18 mouse cellular contexts compared by ENCODE assay signal in genomic region chr16:85162779-85163178, GRCm38 (mm10).
"Had no signal": no experiment of that assay in that cellular context is flagged by ENCODE, and none has a peak within 500 bp of the region (broad histone marks: within the 10 kb centered on the region; RNA-seq: fewer than 3 reads in every experiment).

No protein-coding gene starts in this region.

- H3K4me1 ChIP-seq: liver, embryonic 15.5 days; megakaryocyte, embryonic 14.5 days; stomach, embryonic 15.5 days had no signal

- DNase-seq: kidney, postnatal 10 days; kidney, postnatal 4 days; retina, postnatal 1 day; right cerebral cortex, postnatal 4 days; thymus, postnatal 36 days had no signal

- ATAC-seq: inflammation-experienced regulatory T-cells, adult 6 months; intestine, postnatal 0 days had no signal

- H3K27ac ChIP-seq: layer of hippocampus, adult 2 months; left cerebral cortex, adult 2 months; limb, embryonic 10.5 days; liver, embryonic 15.5 days; lung, embryonic 15.5 days; midbrain, embryonic 15.5 days; neural tube, embryonic 12.5 days; stomach, embryonic 15.5 days had no signal

- H3K9me3 ChIP-seq: limb, embryonic 10.5 days; liver, embryonic 15.5 days; lung, embryonic 15.5 days; megakaryocyte, embryonic 14.5 days; midbrain, embryonic 15.5 days; neural tube, embryonic 12.5 days; stomach, embryonic 15.5 days had no signal

- H3K27me3 ChIP-seq: liver, embryonic 15.5 days; lung, embryonic 15.5 days; megakaryocyte, embryonic 14.5 days; midbrain, embryonic 15.5 days; neural tube, embryonic 12.5 days; stomach, embryonic 15.5 days had no signal

- H3K36me3 ChIP-seq: liver, embryonic 15.5 days; lung, embryonic 15.5 days; midbrain, embryonic 15.5 days; stomach, embryonic 15.5 days had no signal

- H3K9ac ChIP-seq: liver, embryonic 15.5 days; lung, embryonic 15.5 days; midbrain, embryonic 15.5 days; neural tube, embryonic 12.5 days; stomach, embryonic 15.5 days had no signal

- H3K4me3 ChIP-seq: layer of hippocampus, adult 2 months; left cerebral cortex, adult 2 months; limb, embryonic 10.5 days; liver, embryonic 15.5 days; lung, embryonic 15.5 days; megakaryocyte, embryonic 14.5 days; midbrain, embryonic 15.5 days; neural tube, embryonic 12.5 days; stomach, embryonic 15.5 days had no signal

- H3K4me2 ChIP-seq: liver, embryonic 11.5 days; liver, embryonic 15.5 days; lung, embryonic 15.5 days; midbrain, embryonic 11.5 days; midbrain, embryonic 15.5 days; neural tube, embryonic 12.5 days; stomach, embryonic 15.5 days had no signal
